Mouse (Mus musculus) T-helper 17 cell (primary cell): Measurements from ENCODE around the gene Cdc42ep3.

Experiments
- in situ Hi-C, 2 experiments: fragments of 300-600 bp; cut with MboI, MseI; formaldehyde crosslinking; loops; 1 replicate in 1 of 2; 2 replicates in 1 of 2; pipeline ENCODE4 v1.15.1; 2025; ENCODE audit warnings: high pct_unique_total_duplicates in 2 of 2

Gene Cdc42ep3

GRCm38 (mm10) chr17:79354444-79355270, at the start of gene Cdc42ep3:
TSS of gene Cdc42ep3 (minus strand) at chr17:79355091.
- in situ Hi-C loops: loop anchor here (10.0 to 25.0 kb wide), 4 partner anchors 260 to 1133 kb away; partner anchors contain the start of genes Cebpz (in 1 of the 2), Gemin6 (in 1 of the 2), Ndufaf7 (in 1 of the 2) and Sos1 (in 1 of the 2)

GRCm38 (mm10) chr17:79400356-79400755, 45.5 kb upstream of the Cdc42ep3 start:
- in situ Hi-C loops: no loop called here

DNA sequence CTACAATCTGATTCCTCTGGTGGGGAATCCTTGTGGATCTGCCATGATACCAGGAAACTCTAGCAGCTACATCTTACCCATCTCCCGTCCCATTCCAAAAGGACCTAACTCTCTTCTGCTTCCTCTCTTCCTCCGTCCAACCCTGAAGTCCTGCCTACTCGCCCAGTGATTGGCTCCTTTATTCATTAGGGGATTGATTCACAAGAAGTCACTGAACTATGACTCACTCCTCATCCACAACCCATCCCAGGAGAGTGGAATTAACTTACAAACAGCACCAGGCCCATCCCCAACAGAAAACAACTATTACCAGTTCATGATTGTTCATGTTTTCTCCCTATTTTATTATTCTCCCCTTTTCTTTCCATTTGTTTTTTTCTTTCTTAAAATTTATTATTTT, 43.5 kb upstream of the Cdc42ep3 start:
- in situ Hi-C loops: no loop called here

- in situ Hi-C loops: no loop called here
Measured at GRCm38 (mm10) chr17:79394799-79395198, 39.9 kb upstream of the Cdc42ep3 start.

DNA sequence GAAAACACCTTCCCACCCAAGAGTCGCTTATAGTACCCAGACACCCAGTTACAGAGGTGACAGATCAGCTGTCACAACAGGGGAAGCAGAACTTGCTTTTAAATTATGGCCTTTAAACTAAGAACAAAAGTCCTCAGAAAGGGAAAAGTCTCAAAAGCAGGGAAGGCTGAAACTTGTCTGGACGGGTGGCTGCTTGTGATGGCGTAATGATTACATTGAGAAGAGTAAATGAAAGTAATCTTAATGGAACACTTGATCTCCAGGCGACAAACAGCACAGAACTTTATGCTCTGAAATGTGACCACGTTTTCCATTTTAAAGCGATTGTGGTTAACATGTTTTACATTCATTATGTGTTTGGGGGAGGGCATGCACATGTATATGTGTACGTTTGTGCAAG, 39.0 kb upstream of the Cdc42ep3 start:
- in situ Hi-C loops: no loop called here

DNA sequence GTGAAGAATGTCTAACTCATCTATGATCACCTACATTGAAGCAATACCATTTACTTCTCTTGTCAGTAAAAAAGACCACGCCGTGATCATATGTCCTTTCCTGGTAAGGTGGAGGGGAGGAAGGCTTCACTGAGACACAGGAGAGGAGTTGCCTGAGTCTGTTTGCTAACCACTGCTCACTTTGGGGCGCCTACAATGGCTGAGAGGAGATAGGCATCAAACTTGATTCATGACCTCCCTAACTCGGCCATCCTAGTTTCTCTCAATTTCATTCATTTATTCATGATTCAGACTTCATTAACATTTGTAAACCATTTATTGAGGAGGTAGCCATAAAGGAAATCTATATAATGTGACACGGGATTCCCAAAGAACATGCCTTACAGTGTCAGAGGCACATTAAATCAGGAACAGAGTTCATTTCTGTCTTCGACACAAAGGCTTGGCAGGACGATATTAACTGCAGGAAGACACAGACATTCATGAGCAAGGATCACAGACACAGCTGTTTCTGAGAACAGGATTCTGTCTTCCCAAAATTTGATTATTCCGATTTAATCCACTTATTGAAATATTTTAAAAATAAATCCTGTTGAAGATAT, 32.7 kb upstream of the Cdc42ep3 start:
- in situ Hi-C loops: no loop called here

GRCm38 (mm10) chr17:79381485-79381884, 26.6 kb upstream of the Cdc42ep3 start:
- in situ Hi-C loops: no loop called here

DNA sequence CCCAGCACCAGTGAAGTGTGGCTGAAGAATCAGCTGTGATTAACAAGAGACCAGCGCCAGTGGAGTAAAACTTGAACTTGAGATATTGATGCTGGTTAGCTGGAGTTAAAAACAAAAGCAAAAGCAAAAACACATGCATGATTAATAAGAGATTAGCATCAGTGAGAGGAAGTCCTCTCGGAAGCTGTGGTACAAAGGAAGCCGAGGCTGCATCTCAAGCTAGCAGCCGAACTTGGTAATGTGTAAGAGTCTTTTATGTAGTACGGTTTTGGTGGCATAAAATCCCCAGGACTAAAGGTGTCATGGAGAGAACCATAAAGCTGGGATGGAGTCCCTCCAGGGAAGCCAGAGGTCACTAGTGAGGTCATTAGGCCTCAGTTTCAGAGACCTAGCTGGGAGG, 24.3 kb upstream of the Cdc42ep3 start:
- in situ Hi-C loops: no loop called here

- in situ Hi-C loops: no loop called here
Measured at GRCm38 (mm10) chr17:79376434-79377210, 21.7 kb upstream of the Cdc42ep3 start.

GRCm38 (mm10) chr17:79372973-79373372, 18.1 kb upstream of the Cdc42ep3 start:
- in situ Hi-C loops: loop anchor here in 1 of 2 experiments (25.0 kb wide), 2 partner anchors 839 to 1114 kb away; partner anchors contain the start of genes Gemin6, Sos1, Srsf7 and Ttc39d

DNA sequence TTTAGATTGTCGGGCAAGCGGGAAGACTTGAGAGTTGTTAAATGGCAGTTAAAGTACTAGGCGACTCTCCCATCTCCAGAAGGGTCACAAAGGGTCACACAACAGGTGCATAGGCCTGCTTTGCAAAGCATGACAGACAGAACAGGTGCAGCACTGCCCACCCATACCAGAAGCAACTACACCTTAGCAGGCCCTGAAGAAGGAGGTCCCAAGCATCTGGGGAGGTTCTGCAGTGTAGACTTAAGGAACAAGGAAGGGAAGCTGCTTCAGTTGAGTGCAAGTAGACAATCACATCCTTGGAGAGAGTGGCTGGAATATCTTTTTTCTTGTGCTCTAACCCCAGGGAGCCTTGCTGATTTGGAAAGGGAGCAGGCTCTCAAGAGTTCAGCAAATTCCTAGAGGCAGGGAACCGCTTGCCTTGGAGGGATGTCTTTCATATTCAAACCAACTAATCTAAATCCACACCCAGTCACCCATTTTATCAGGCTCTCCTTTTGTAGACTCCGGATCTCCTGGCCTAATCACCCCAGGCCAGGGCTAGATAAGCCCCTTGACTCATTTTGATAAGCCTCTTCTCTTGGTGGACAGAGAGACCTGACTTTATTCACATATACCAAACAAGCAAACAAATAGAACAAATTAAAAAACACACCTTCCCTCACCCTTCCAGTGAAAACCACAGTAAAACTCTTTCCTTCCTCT, 10.0 kb upstream of the Cdc42ep3 start:
- in situ Hi-C loops: loop anchor here in 1 of 2 experiments (10.0 to 25.0 kb wide), 4 partner anchors 60 to 1122 kb away; partner anchors contain the start of genes Gemin6, Sos1, Srsf7 and Ttc39d

GRCm38 (mm10) chr17:79356071-79356601, 1.2 kb upstream of the Cdc42ep3 start:
- in situ Hi-C loops: loop anchor here (10.0 to 25.0 kb wide), 4 partner anchors 261 to 1131 kb away; partner anchors contain the start of genes Cebpz (in 1 of the 2), Gemin6 (in 1 of the 2), Ndufaf7 (in 1 of the 2) and Sos1 (in 1 of the 2)

DNA sequence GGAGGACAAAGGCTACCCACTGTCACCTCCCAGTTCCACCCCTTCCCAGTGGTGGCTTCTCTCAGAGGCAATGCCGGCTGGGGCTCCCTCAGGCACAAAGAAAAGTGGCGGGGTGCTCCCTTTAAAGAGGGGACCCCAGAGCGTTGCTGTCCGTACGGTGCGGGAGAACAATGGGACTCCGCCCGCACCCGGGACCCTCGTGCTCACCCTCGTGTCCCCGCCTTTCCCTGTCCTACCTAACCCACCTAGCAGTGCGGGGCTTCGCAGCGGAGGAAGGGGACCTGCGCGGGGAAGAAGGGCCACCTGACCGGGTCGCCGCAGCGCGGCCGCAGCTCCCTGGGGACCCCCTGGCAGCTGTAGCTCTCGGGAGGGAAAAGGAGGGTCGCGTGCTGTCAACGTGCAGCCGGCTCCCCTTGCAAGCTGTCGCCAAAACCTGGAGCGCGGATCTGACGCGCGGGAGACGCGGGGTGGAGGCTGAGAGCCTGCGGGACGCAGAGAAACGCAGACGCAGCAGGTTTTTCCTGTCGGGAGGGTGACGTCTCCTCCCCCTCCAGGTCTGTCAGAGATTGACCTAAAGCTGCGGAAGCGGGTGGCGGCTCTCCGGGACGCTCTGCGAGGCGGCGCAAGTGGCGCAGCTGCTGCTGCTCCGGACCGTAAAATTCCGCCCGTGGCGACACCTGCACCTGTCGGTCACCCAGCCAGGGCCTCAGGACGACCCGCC, 540 bp upstream of the Cdc42ep3 start:
- in situ Hi-C loops: loop anchor here (10.0 to 25.0 kb wide), 4 partner anchors 261 to 1132 kb away; partner anchors contain the start of genes Cebpz (in 1 of the 2), Gemin6 (in 1 of the 2), Ndufaf7 (in 1 of the 2) and Sos1 (in 1 of the 2)

DNA sequence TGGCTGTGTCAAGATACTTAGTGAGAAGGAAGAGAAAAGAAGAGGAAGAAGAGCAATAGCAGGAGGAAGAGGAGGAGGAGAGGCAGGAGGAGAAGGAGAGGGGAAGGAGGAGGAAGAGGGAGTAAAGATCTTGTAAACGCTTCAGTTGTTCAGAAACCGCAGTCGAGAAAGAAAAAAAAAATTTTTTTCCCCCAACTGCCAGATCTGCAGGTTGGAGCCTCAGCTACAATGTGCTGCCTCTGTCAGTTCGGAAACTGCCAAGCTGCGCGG, 782 bp downstream of the Cdc42ep3 start:
- in situ Hi-C loops: loop anchor here (10.0 to 25.0 kb wide), 4 partner anchors 259 to 1133 kb away; partner anchors contain the start of genes Cebpz (in 1 of the 2), Gemin6 (in 1 of the 2), Ndufaf7 (in 1 of the 2) and Sos1 (in 1 of the 2)

DNA sequence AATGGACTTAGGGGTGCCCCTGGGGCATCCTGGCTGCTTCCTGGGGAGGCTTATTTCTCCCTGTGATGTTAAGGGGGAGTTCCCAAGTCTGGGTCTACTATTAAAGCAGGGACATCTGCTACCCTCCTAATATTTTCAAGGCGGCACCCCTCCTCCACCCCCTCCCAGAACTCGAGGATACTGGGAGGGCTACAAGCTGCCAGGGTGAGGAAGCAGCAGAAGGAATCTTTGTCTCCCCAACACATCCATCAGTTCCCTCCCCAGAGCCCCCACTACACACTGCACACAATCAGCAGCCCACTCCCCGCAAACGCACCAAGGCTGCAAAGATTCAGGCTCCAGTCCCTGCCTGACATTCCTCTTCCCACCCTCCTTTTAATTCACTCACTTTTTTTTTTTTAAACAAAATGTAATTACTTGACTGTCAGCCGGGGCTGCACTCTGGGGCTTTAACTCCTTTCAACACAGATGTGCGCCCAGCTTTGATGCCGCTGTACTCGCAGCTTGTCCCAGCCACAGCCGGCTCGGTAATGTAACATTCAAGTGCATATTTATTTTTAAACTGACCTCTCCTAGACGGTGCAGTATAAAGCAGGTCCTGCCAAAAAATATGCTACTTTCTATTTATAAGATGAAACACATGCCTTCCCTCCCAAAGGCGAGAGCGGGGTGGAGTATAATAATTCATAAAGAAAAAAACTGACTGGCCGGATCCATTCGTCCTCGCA, 1.3 kb downstream of the Cdc42ep3 start:
- in situ Hi-C loops: loop anchor here (10.0 to 25.0 kb wide), 4 partner anchors 259 to 1134 kb away; partner anchors contain the start of genes Cebpz (in 1 of the 2), Gemin6 (in 1 of the 2), Ndufaf7 (in 1 of the 2) and Sos1 (in 1 of the 2)

- in situ Hi-C loops: loop anchor here (10.0 to 25.0 kb wide), 4 partner anchors 256 to 1137 kb away; partner anchors contain the start of genes Cebpz (in 1 of the 2), Gemin6 (in 1 of the 2), Ndufaf7 (in 1 of the 2) and Sos1 (in 1 of the 2)
Measured at GRCm38 (mm10) chr17:79350751-79351191, 4.1 kb downstream of the Cdc42ep3 start.

DNA sequence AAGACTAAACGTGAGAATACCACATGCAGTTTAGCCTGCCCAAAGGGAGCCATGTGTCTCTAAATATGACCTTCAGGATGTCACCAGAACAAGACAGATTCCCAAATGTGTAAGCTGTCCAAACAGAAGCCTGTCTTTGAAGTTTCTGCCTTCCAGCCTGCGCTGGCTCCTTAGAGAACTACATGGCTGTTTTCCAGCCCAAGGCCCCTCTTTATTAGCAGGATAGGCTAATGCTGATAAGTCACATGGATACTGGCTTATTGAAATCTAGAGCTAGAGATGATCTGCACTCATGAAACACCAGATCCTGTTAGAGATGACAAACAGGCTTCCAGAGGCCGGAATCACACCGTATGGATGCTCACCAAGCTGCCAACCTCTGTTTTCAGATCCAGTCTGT, 5.5 kb downstream of the Cdc42ep3 start:
- in situ Hi-C loops: loop anchor here in 1 of 2 experiments (10.0 kb wide), 1 partner anchor 905 kb away; no protein-coding TSS in a partner anchor

- in situ Hi-C loops: loop anchor here in 1 of 2 experiments (10.0 kb wide), 1 partner anchor 903 kb away; no protein-coding TSS in a partner anchor
Measured at GRCm38 (mm10) chr17:79347920-79348589, 6.8 kb downstream of the Cdc42ep3 start.
